Mouse (Mus musculus) CH12.LX (cell line): ENCODE measurements around the gene Tet3.

Experiments used
- CTCF ChIP-seq, 2 experiments: IDR thresholded peaks in 1 of 2; conservative IDR thresholded peaks in 1 of 2; 2 replicates each; pipeline ENCODE4 v1.5.1; 2011 to 2012; ENCODE audit warnings: low read depth in 2 of 2, low read length in 2 of 2, improper control_type of control experiment in 1 of 2, inconsistent platforms in 1 of 2, mild to moderate bottlenecking in 1 of 2, moderate library complexity in 1 of 2
- EP300 ChIP-seq: IDR thresholded peaks from 2 replicates; pipeline ENCODE4 v1.6.1; 2011; ENCODE audit warnings: low read length, improper control_type of control experiment
- POLR2A ChIP-seq: IDR thresholded peaks from 2 replicates; pipeline ENCODE4 v1.6.1; 2011; ENCODE audit warnings: low read depth, mild to moderate bottlenecking, improper control_type of control experiment, low read length
- SMC3 ChIP-seq: IDR thresholded peaks from 2 replicates; pipeline ENCODE4 v1.6.1; 2011; ENCODE audit warnings: low read depth, low read length, improper control_type of control experiment
- ZMIZ1 ChIP-seq: IDR thresholded peaks from 2 replicates; pipeline ENCODE4 v1.6.1; 2012; ENCODE audit warnings: low read depth, mild to moderate bottlenecking, inconsistent platforms, low read length, improper control_type of control experiment

DNA sequence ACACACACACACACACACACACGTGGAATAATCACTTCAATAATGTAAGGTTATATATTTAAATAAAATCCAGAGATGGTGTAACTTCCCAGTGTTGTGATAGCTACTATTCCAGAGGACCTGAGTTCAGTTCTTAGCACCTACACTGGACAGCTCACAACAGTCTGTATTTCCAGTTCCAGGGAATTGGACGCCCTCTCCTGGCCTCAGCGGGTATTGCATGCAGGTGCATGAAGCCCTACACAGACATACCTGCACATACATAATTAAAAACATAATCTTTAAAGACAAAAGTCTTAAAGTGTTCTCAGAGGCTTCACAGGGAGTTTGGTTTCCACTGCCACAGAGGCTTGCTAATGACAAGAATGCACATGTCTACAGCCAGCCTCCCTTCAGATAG lies 41.6 kb upstream of the Tet3 start:
- TF ChIP-seq ZMIZ1 = no peak
- peak; percentile 33; the same call in 1 of the 2 replicates for TF ChIP-seq SMC3
- TF ChIP-seq EP300 = no peak
- TF ChIP-seq CTCF (conservative IDR thresholded peaks at IDR 0.05 in 1 of 2, IDR thresholded peaks at IDR 0.05 in 1 of 2; ENCODE audit: low read depth in 2 of 2, low read length in 2 of 2) = peak; percentile 27 to 31; a peak in 3 of 4 replicates
- TF ChIP-seq POLR2A = no peak
